Mouse (Mus musculus): ENCODE measurements around the gene Gsk3b. TPM values are rescaled to one million over a fixed set of nuclear protein-coding genes. Genes with fewer than 3 reads are reported as not detected.
A peak's percentile ranks its signal among the peaks of the same experiment; 100 is the strongest.

The Gsk3b gene
- total and polyA plus RNA-seq, 2 experiments from 2014 or later: 31.5 to 37.4 TPM

GRCm38 (mm10) chr16:38245849-38246585, 157.2 kb downstream of the Gsk3b start:
- Histone ChIP-seq H3K9me3 (replicated peaks; ENCODE audit: control insufficient read depth, low read length) (no peaks in the 10 kb centered on the region), H3K4me3 (ENCODE audit: low read depth, low read length) (no peak overlapping the region), H3K4me1 (ENCODE audit: control insufficient read depth, insufficient read depth) (no peaks in the 10 kb centered on the region), H3K27me3 (ENCODE audit: control insufficient read depth, insufficient read depth, low read length) (no peaks in the 10 kb centered on the region), H3K4me2 (ENCODE audit: low read depth, low read length) (no peak overlapping the region), H3K36me3 (replicated peaks; ENCODE audit: control insufficient read depth, insufficient read depth, low read length) (peaks cover 15% of the 10 kb centered on the region), H3K27ac (ENCODE audit: low read depth) (no peak overlapping the region), H3K9ac (replicated peaks; ENCODE audit: low read depth, low read length) (no peak overlapping the region)
- WGBS: 85% methylated on average over 5 of the region's 5 CpGs
- TF ChIP-seq EP300 (IDR thresholded peaks at IDR 0.05; ENCODE audit: low read depth) (no peak), CTCF (IDR thresholded peaks at IDR 0.05; ENCODE audit: low read depth) (no peak)
- no peak for ATAC-seq (ENCODE audit: insufficient read depth, low read depth)
- no peak for DNase-seq (ENCODE audit: low spot score)

GRCm38 (mm10) chr16:38248331-38248961, 159.6 kb downstream of the Gsk3b start:
- ATAC-seq (ENCODE audit: insufficient read depth, low read depth) (peak; percentile 41; the same call in 1 of the 2 replicates), DNase-seq (ENCODE audit: low spot score) (peak; percentile 36)
- Histone ChIP-seq H3K36me3 (replicated peaks; ENCODE audit: control insufficient read depth, insufficient read depth, low read length) (no peaks in the 10 kb centered on the region), H3K27ac (ENCODE audit: low read depth) (no peak overlapping the region), H3K4me3 (ENCODE audit: low read depth, low read length) (no peak overlapping the region), H3K27me3 (ENCODE audit: control insufficient read depth, insufficient read depth, low read length) (no peaks in the 10 kb centered on the region), H3K4me1 (ENCODE audit: control insufficient read depth, insufficient read depth) (no peaks in the 10 kb centered on the region), H3K9me3 (replicated peaks; ENCODE audit: control insufficient read depth, low read length) (no peaks in the 10 kb centered on the region), H3K9ac (replicated peaks; ENCODE audit: low read depth, low read length) (no peak overlapping the region), H3K4me2 (ENCODE audit: low read depth, low read length) (peak overlapping the region; percentile 12; the same call in 1 of the 2 replicates)
- WGBS: 46% methylated on average over 13 of the region's 13 CpGs
- TF ChIP-seq EP300 (IDR thresholded peaks at IDR 0.05; ENCODE audit: low read depth) (no peak), CTCF (IDR thresholded peaks at IDR 0.05; ENCODE audit: low read depth) (no peak)

GRCm38 (mm10) chr16:38250467-38250866, 161.7 kb downstream of the Gsk3b start:
- DNase-seq (ENCODE audit: low spot score) (no peak), ATAC-seq (ENCODE audit: insufficient read depth, low read depth) (no peak)
- Histone ChIP-seq H3K9me3 (replicated peaks; ENCODE audit: control insufficient read depth, low read length) (no peaks in the 10 kb centered on the region), H3K9ac (replicated peaks; ENCODE audit: low read depth, low read length) (no peak overlapping the region), H3K4me1 (ENCODE audit: control insufficient read depth, insufficient read depth) (no peaks in the 10 kb centered on the region), H3K27me3 (ENCODE audit: control insufficient read depth, insufficient read depth, low read length) (no peaks in the 10 kb centered on the region), H3K27ac (ENCODE audit: low read depth) (no peak overlapping the region), H3K4me2 (ENCODE audit: low read depth, low read length) (no peak overlapping the region), H3K4me3 (ENCODE audit: low read depth, low read length) (no peak overlapping the region), H3K36me3 (replicated peaks; ENCODE audit: control insufficient read depth, insufficient read depth, low read length) (no peaks in the 10 kb centered on the region)
- 80% methylated on average over 6 of the region's 6 CpGs for WGBS
- TF ChIP-seq EP300 (IDR thresholded peaks at IDR 0.05; ENCODE audit: low read depth) (no peak), CTCF (IDR thresholded peaks at IDR 0.05; ENCODE audit: low read depth) (no peak)

GRCm38 (mm10) chr16:38254001-38254400, 165.2 kb downstream of the Gsk3b start:
- Histone ChIP-seq H3K4me1 (ENCODE audit: control insufficient read depth, insufficient read depth) (no peaks in the 10 kb centered on the region), H3K9me3 (replicated peaks; ENCODE audit: control insufficient read depth, low read length) (no peaks in the 10 kb centered on the region), H3K4me2 (ENCODE audit: low read depth, low read length) (no peak overlapping the region), H3K9ac (replicated peaks; ENCODE audit: low read depth, low read length) (no peak overlapping the region), H3K36me3 (replicated peaks; ENCODE audit: control insufficient read depth, insufficient read depth, low read length) (no peaks in the 10 kb centered on the region), H3K4me3 (ENCODE audit: low read depth, low read length) (no peak overlapping the region), H3K27ac (ENCODE audit: low read depth) (no peak overlapping the region), H3K27me3 (ENCODE audit: control insufficient read depth, insufficient read depth, low read length) (no peaks in the 10 kb centered on the region)
- WGBS: 68% methylated on average over 14 of the region's 14 CpGs
- DNase-seq (ENCODE audit: low spot score): no peak
- no peak for ATAC-seq (ENCODE audit: insufficient read depth, low read depth)
- TF ChIP-seq EP300 (IDR thresholded peaks at IDR 0.05; ENCODE audit: low read depth) (no peak), CTCF (IDR thresholded peaks at IDR 0.05; ENCODE audit: low read depth) (no peak)

GRCm38 (mm10) chr16:38255107-38255506, 166.3 kb downstream of the Gsk3b start:
- Histone ChIP-seq H3K9me3 (replicated peaks; ENCODE audit: control insufficient read depth, low read length) (no peaks in the 10 kb centered on the region), H3K9ac (replicated peaks; ENCODE audit: low read depth, low read length) (no peak overlapping the region), H3K36me3 (replicated peaks; ENCODE audit: control insufficient read depth, insufficient read depth, low read length) (no peaks in the 10 kb centered on the region), H3K4me2 (ENCODE audit: low read depth, low read length) (no peak overlapping the region), H3K4me3 (ENCODE audit: low read depth, low read length) (no peak overlapping the region), H3K27me3 (ENCODE audit: control insufficient read depth, insufficient read depth, low read length) (no peaks in the 10 kb centered on the region), H3K4me1 (ENCODE audit: control insufficient read depth, insufficient read depth) (no peaks in the 10 kb centered on the region), H3K27ac (ENCODE audit: low read depth) (no peak overlapping the region)
- ATAC-seq (ENCODE audit: insufficient read depth, low read depth) (no peak), DNase-seq (ENCODE audit: low spot score) (no peak)
- WGBS: 54% methylated on average over 4 of the region's 4 CpGs
- TF ChIP-seq CTCF (IDR thresholded peaks at IDR 0.05; ENCODE audit: low read depth) (no peak; the same call in 1 of the 2 replicates), EP300 (IDR thresholded peaks at IDR 0.05; ENCODE audit: low read depth) (no peak)

All from heart, postnatal 0 days (tissue).